Mouse (Mus musculus) heart, postnatal 0 days (tissue): Measurements from ENCODE around the gene Fgg. TPM values are rescaled to one million over a fixed set of nuclear protein-coding genes. Genes with fewer than 3 reads are reported as not detected.

Source experiments
- ATAC-seq: fragments of 200-750 bp; cut with Nextera tagmentation; 2 replicates; pipeline ENCODE4 v1.8.0; 2017; ENCODE audit warnings: low read depth, moderate number of reproducible peaks, moderate library complexity; ENCODE audit not compliant: insufficient read depth
- DNase-seq: peaks from one replicate; pipeline ENCODE4 v3.0.0-alpha.2; 2016; ENCODE audit warnings: low spot score
- H3K27ac ChIP-seq: fragments of 300-500 bp; sonication (generic); 2 replicates; pipeline ENCODE4 v1.5.1; 2014; ENCODE audit warnings: low read depth, mild to moderate bottlenecking
- H3K27me3 ChIP-seq: fragments of 300-500 bp; sonication (generic); 2 replicates; pipeline ENCODE4 v1.6.1; 2014; ENCODE audit warnings: low read length, mixed read lengths; ENCODE audit not compliant: control insufficient read depth, insufficient read depth
- H3K36me3 ChIP-seq: fragments of 300-500 bp; sonication (generic); replicated peaks from 2 replicates; pipeline ENCODE4 v1.6.1; 2014; ENCODE audit warnings: low read length, mixed read lengths; ENCODE audit not compliant: control insufficient read depth, insufficient read depth
- H3K4me1 ChIP-seq: fragments of 300-500 bp; sonication (generic); 2 replicates; pipeline ENCODE4 v1.6.1; 2014; ENCODE audit warnings: antibody characterized with exemption; ENCODE audit not compliant: control insufficient read depth, insufficient read depth
- H3K4me2 ChIP-seq: fragments of 300-500 bp; sonication (generic); 2 replicates; pipeline ENCODE4 v1.6.1; 2014; ENCODE audit warnings: low read depth, mild to moderate bottlenecking, low read length, moderate library complexity
- H3K4me3 ChIP-seq: fragments of 300-500 bp; sonication (generic); 2 replicates; pipeline ENCODE4 v1.5.1; 2014; ENCODE audit warnings: low read depth, low read length
- H3K9ac ChIP-seq: fragments of 300-500 bp; sonication (generic); replicated peaks from 2 replicates; pipeline ENCODE4 v1.6.1; 2014; ENCODE audit warnings: low read depth, low read length, mixed read lengths
- H3K9me3 ChIP-seq: fragments of 300-500 bp; sonication (generic); replicated peaks from 2 replicates; pipeline ENCODE4 v1.6.1; 2016; ENCODE audit warnings: low read length; ENCODE audit not compliant: control insufficient read depth
- CTCF ChIP-seq: IDR thresholded peaks from 2 replicates; pipeline ENCODE4 v1.5.1; 2016; ENCODE audit warnings: antibody characterized with exemption, control low read depth, low read depth
- EP300 ChIP-seq: IDR thresholded peaks from 2 replicates; pipeline ENCODE4 v1.6.1; 2016; ENCODE audit warnings: antibody characterized with exemption, low read depth
- WGBS: fragments of 180-500 bp; shearing (Covaris S2); extraction: QIAGEN DNeasy Blood & Tissue Kit; methylation state at CpG from one replicate; pipeline ENCODE4 v1.1.7; 2014; 5-methylcytosine and 5-hydroxymethylcytosine counted together
- polyA plus RNA-seq: library from polyadenylated mRNA; unstranded; fragments of >200 nt; fragmentation: Nextera tagmentation; extraction: Ambion mirVana; gene quantifications from 2 replicates; pipeline ENCODE4 v1.2.1, GENCODE M21; 2015
- total RNA-seq: library from RNA; depleted of rRNA; stranded (reverse); fragments of >200 nt; gene quantifications from 2 replicates; pipeline ENCODE4 v1.2.3, GENCODE M21; 2014; ENCODE audit warnings: low replicate concordance; rRNA removed

Gene Fgg
- total and polyA plus RNA-seq, 2 experiments from 2014 or later, result 0.26 to 2.4 TPM

DNA sequence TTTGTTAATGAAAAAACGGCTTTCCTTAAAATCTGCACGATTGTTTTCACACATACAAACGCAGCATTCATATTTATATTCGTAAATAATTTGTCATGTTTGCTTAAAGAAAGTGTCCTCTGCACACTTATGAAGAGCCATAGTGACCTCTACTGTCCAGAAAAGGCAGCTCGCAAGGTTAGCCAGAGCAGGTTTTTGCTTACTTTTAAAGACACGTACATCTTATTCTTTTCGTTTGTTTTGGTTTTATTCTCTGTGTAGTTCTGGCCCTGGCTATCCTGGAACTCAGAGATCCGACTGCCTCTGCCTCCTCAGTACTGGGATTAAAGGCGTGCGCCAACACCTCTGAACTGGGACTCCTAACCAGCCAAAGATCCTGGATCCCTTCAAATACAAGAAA is 46.2 kb downstream of the Fgg start:
- Histone ChIP-seq H3K27me3 (no peaks in the 10 kb centered on the region), H3K36me3 (peaks cover 9% of the 10 kb centered on the region), H3K4me1 (peaks cover 7% of the 10 kb centered on the region), H3K9ac (no peak overlapping the region), H3K9me3 (no peaks in the 10 kb centered on the region), H3K27ac (no peak overlapping the region), H3K4me2 (no peak overlapping the region), H3K4me3 (no peak overlapping the region)
- WGBS, result 27% methylated on average over 10 of the region's 10 CpGs
- peak; percentile 54 for DNase-seq
- peak; percentile 69 for TF ChIP-seq CTCF
- no peak for TF ChIP-seq EP300
- ATAC-seq, result no peak

DNA sequence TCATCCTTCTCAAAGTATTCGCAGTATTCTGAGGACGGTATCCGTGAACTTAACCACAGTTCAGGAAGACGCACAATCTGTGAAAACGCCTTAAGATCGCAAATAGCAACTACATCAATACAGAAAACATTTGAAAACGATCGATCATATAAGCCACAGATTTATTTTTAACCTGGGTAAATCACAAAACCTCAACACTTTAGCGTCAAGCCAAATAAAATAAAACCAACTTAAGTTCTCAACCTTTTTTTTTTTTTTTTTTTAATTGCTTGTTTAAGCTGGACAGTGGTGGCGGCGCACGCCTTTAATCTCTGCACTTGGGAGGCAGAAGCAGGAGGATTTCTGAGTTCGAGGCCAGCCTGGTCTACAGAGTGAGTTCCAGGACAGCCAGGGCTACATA is 47.2 kb downstream of the Fgg start:
- no peak overlapping the region for H3K27ac ChIP-seq
- peak overlapping the region; percentile 94 for H3K4me3 ChIP-seq
- H3K27me3 ChIP-seq, result no peaks in the 10 kb centered on the region
- H3K4me2 ChIP-seq, result peak overlapping the region; percentile 35
- TF ChIP-seq EP300 (no peak), CTCF (no peak)
- peak; percentile 10; the same call in 1 of the 2 replicates for ATAC-seq
- H3K9me3 ChIP-seq, result no peaks in the 10 kb centered on the region
- peaks cover 19% of the 10 kb centered on the region for H3K36me3 ChIP-seq
- DNase-seq, result no peak
- WGBS, result 30% methylated on average over 13 of the region's 13 CpGs
- no peak overlapping the region for H3K9ac ChIP-seq
- peaks cover 7% of the 10 kb centered on the region for H3K4me1 ChIP-seq

DNA sequence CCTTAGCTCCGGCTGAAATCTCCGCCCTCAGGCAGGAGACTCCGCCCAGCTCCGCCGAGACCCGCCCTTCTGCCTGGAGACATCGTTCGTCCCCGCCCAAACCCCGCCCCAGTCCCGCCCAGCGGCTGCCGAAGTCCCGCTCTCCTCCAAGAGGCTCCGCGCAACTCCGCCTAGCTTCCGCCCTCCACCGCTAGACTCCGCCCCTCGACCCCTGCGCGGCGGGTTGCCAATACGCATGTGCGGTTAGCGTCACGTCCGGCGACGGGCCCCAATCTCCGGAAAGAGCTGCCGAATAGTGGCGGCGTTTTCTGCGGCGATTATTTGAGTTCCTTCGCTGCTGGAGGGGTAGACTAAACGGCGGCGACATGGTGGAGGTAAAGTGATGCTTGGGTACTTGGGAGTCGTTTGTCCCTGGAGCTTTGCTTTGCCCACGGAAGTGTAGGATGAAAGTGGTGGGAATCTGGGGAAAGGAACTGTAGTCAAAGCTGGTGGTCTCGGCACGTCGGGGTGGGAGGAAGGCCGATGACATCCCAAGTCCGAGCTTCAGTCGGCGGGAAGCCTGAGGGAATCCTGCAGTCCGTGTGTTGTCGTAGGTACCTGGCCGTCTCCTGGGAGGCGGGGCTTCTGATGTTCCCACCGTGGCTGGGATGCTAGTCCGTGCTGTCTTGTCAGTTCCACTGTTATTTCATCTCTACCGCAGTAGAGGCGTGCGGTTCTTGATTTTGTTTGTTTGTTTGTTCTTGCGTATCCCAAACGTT is 47.9 kb downstream of the Fgg start, which contains the start of gene Plrg1:
TSS of gene Plrg1 (plus strand) at position 242 of the 758 bp plus-strand sequence.
- H3K9me3 ChIP-seq, result no peaks in the 10 kb centered on the region
- no peaks in the 10 kb centered on the region for H3K27me3 ChIP-seq
- peak; percentile 98 for DNase-seq
- TF ChIP-seq EP300, result no peak
- peak; percentile 15; the same call in 1 of the 2 replicates for TF ChIP-seq CTCF
- peaks cover 25% of the 10 kb centered on the region for H3K36me3 ChIP-seq
- peak within 1 kb of the TSS; percentile 94 for H3K4me3 ChIP-seq
- peak; percentile 99 for ATAC-seq
- under 1% methylated on average over 61 of the region's 61 CpGs for WGBS
- H3K27ac ChIP-seq, result peak within 1 kb of the TSS; percentile 77
- H3K9ac ChIP-seq, result peak within 1 kb of the TSS; percentile 88
- H3K4me2 ChIP-seq, result peak within 1 kb of the TSS; percentile 94
- H3K4me1 ChIP-seq, result peaks cover 7% of the 10 kb centered on the region

DNA sequence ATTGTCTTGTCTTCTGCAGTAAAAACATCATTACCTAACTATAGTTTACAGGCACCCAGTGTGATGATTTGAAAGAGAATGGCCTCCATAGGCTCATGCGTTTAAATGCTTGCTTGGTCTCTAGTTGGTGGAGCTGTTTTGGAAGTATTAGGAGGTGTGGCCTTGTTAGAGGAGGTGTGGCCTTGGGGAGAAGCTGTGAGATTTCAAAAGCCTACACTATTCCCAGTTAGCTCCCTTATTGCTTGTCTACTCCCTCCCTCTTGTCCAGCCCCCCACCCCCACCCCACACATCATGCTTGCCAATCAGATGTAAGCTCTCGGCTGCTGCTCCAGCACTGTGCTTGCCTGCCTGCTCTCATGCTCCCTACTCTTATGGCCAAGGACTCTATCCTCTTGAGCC is 49.5 kb downstream of the Fgg start:
- no peak overlapping the region for H3K4me2 ChIP-seq
- DNase-seq (no peak), ATAC-seq (no peak)
- TF ChIP-seq EP300, result no peak
- H3K4me1 ChIP-seq, result peaks cover 7% of the 10 kb centered on the region
- H3K9ac ChIP-seq, result no peak overlapping the region
- H3K27me3 ChIP-seq, result no peaks in the 10 kb centered on the region
- no peak overlapping the region for H3K27ac ChIP-seq
- H3K36me3 ChIP-seq, result peaks cover 41% of the 10 kb centered on the region
- H3K9me3 ChIP-seq, result no peaks in the 10 kb centered on the region
- H3K4me3 ChIP-seq, result no peak overlapping the region
- 91% methylated on average over 2 of the region's 2 CpGs for WGBS

Other genes with a start within 250 kb of the Fgg start
- 0.81 TPM in 1 of 2 replicates, not detected in the other for gene Rbm46, start 131.2 kb upstream of the Fgg start, total RNA-seq
- 0.75 and 0.86 TPM in 2 replicates for gene Rbm46, start 131.2 kb upstream of the Fgg start, polyA plus RNA-seq
- not detected in 2 replicates for gene Lrat, start 103.8 kb upstream of the Fgg start, total RNA-seq
- gene Lrat, start 103.8 kb upstream of the Fgg start, polyA plus RNA-seq, result 0.04 and 0.12 TPM in 2 replicates
- 2.3 and 3.3 TPM in 2 replicates for gene Fga, start 18.4 kb downstream of the Fgg start, total RNA-seq
- 0.08 and 0.19 TPM in 2 replicates for gene Fga, start 18.4 kb downstream of the Fgg start, polyA plus RNA-seq
- 1.8 TPM in 1 of 2 replicates, not detected in the other for gene Fgb, start 42.1 kb downstream of the Fgg start, total RNA-seq
- 0.03 and 0.16 TPM in 2 replicates for gene Fgb, start 42.1 kb downstream of the Fgg start, polyA plus RNA-seq
- 46.2 and 61.9 TPM in 2 replicates for gene Plrg1, start 47.8 kb downstream of the Fgg start, total RNA-seq
- 40.8 and 43.4 TPM in 2 replicates for gene Plrg1, start 47.8 kb downstream of the Fgg start, polyA plus RNA-seq
- gene Dchs2, start 120.2 kb downstream of the Fgg start, total RNA-seq, result 0.19 and 1.1 TPM in 2 replicates
- gene Dchs2, start 120.2 kb downstream of the Fgg start, polyA plus RNA-seq, result 0.04 TPM in 2 replicates